Mouse (Mus musculus) midbrain, embryonic 10.5 days (tissue): ENCODE results near the gene Zbtb8a. TPM values are rescaled to one million over a fixed set of nuclear protein-coding genes. Genes with fewer than 3 reads are reported as not detected.

Experiments used
- DNase-seq: peaks from one replicate; pipeline ENCODE4 v3.0.0-alpha.2; 2017; ENCODE audit warnings: low spot score
- H3K27ac ChIP-seq: fragments of 300-500 bp; sonication (generic); replicated peaks from 2 replicates; pipeline ENCODE4 v1.5.1; 2016; ENCODE audit warnings: mild to moderate bottlenecking
- H3K27me3 ChIP-seq: fragments of 300-500 bp; sonication (generic); 2 replicates; pipeline ENCODE4 v1.6.1; 2016; ENCODE audit warnings: low read depth, mild to moderate bottlenecking; ENCODE audit not compliant: poor library complexity, severe bottlenecking
- H3K36me3 ChIP-seq: fragments of 300-500 bp; sonication (generic); 2 replicates; pipeline ENCODE4 v1.6.1; 2016; ENCODE audit warnings: mild to moderate bottlenecking, moderate library complexity
- H3K4me1 ChIP-seq: fragments of 300-500 bp; sonication (generic); 2 replicates; pipeline ENCODE4 v1.6.1; 2016
- H3K4me3 ChIP-seq: fragments of 300-500 bp; sonication (generic); 2 replicates; pipeline ENCODE4 v1.5.1; 2016; ENCODE audit warnings: mild to moderate bottlenecking, moderate library complexity
- H3K9me3 ChIP-seq: fragments of 300-500 bp; sonication (generic); replicated peaks from 2 replicates; pipeline ENCODE4 v1.6.1; 2016; ENCODE audit warnings: mild to moderate bottlenecking
- WGBS: fragments of 180-500 bp; shearing (Covaris S2); methylation state at CpG from one replicate; pipeline ENCODE4 v1.1.7; 2016; 5-methylcytosine and 5-hydroxymethylcytosine counted together
- polyA plus RNA-seq: library from polyadenylated mRNA; unstranded; fragments of >200 nt; fragmentation: Nextera tagmentation; extraction: Ambion mirVana; gene quantifications from 2 replicates; pipeline ENCODE4 v1.2.1, GENCODE M21; 2016

Zbtb8a gene
- polyA plus RNA-seq, 1 experiment from 2014 or later, result 7.5 TPM

DNA sequence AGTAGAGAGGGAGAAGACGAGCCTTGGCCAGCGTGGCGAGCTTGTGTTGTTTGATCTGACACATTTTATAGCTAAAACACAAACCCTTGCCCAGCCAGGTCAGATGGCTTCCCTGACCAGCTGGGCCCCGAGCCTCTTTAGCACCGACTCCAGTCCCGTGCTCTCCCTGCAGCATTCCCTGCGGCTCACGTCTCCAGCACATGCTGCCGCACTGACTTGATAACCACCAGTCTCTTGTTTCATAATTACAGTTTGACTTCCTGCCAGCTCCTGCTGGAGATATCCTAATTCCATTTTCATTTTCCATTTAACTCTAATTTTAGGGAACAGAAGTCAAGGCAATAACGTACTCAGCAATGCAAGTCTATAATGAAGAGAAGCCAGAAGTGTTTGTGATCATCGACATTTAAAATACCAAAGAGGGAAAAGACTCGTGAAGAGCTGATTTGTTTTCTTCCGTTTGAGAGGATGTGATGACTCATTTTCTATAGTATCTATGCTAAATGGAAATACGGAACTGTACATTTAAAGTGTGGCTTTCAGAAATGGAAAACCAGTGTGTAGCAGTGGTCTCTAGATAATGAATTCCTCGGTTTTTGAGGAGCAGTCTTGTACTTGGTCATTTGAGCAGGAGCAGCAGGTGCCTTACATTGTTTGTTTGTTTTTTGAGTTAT lies 31.3 kb downstream of the Zbtb8a start:
- WGBS, result 91% methylated on average over 15 of the region's 15 CpGs

DNA sequence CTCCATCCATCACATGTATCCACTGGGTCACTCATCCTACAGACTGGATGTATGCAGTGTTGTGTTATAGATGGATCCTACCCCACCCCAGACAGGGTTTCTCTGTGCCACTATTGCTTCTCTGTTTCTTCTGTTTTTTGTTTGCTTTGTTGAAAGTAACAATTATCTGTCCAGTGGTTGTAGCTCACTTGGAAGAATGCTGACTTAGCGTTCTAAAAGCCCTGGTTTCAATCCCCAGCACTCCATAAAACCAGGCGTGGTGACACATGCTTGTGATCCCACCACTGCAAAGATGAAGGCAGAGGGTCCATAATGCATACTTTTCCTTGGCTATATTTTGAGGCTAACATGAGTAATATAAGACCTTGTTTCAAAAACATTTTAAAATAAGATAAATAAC lies 35.2 kb downstream of the Zbtb8a start:
- Histone ChIP-seq H3K36me3 (peaks cover 68% of the 10 kb centered on the region), H3K9me3 (no peaks in the 10 kb centered on the region), H3K4me1 (0 out of 2 replicates have a peak, but pooled peaks cover 2% of the 10 kb centered on the region), H3K27ac (no peak overlapping the region), H3K27me3 (no peaks in the 10 kb centered on the region), H3K4me3 (no peak overlapping the region)
- DNase-seq, result no peak
- WGBS, result 91% methylated on average over 2 of the region's 2 CpGs

More for the DNA sequence above, 31.3 kb downstream of the Zbtb8a start:
- H3K9me3 ChIP-seq, result no peaks in the 10 kb centered on the region
- H3K27me3 ChIP-seq, result no peaks in the 10 kb centered on the region
- H3K36me3 ChIP-seq, result peaks cover 62% of the 10 kb centered on the region
- no peak for DNase-seq
- no peaks in the 10 kb centered on the region for H3K4me1 ChIP-seq
- no peak overlapping the region for H3K27ac ChIP-seq
- H3K4me3 ChIP-seq, result no peak overlapping the region

DNA sequence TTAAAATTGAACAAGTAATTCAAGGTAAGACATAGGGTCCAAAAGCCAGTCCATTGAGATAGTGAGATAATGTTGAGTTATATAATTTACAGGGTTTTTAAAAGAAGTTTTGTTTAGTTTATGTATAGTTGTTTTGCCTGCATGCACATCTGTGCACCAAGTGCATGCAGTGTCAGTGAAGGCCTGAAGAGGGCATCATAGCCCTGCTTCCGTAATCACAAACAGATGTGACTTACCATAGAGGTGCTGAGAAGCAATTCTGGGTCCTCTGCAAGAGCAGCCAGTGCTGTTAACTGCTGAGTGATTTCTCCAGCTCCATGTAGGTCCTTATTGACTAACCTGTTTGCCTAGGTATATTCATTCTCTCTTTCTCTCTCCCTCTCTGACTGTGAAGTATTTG lies 36.0 kb downstream of the Zbtb8a start:
- Histone ChIP-seq H3K4me1 (peaks cover 9% of the 10 kb centered on the region), H3K27me3 (no peaks in the 10 kb centered on the region), H3K4me3 (no peak overlapping the region), H3K36me3 (peaks cover 64% of the 10 kb centered on the region), H3K9me3 (no peaks in the 10 kb centered on the region), H3K27ac (no peak overlapping the region)
- 87% methylated on average over 1 of the region's 1 CpGs for WGBS
- DNase-seq, result no peak

DNA sequence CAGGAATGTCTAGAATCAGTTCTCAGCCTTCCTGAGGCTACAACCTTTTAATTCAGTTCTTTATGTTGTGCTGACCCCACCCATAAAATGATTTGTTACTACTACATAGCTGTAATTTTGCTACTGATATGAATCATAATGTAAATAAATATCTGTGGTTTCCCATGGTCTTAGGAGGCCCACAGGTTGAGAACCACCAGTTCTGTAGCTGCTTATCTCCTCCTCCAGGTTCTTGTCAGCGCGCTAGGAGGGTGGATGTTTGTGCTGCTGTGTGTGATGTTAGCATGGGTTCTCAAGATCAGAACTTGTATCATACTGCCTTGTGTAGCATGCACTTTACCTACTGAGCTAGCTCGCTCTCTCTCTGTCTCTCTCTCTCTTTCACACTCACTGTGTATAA lies 38.2 kb downstream of the Zbtb8a start:
- Histone ChIP-seq H3K4me1 (peaks cover 17% of the 10 kb centered on the region), H3K9me3 (no peaks in the 10 kb centered on the region), H3K27ac (no peak overlapping the region), H3K4me3 (no peak overlapping the region), H3K27me3 (no peaks in the 10 kb centered on the region), H3K36me3 (peaks cover 42% of the 10 kb centered on the region)
- DNase-seq, result no peak
- WGBS, result 92% methylated on average over 3 of the region's 3 CpGs

DNA sequence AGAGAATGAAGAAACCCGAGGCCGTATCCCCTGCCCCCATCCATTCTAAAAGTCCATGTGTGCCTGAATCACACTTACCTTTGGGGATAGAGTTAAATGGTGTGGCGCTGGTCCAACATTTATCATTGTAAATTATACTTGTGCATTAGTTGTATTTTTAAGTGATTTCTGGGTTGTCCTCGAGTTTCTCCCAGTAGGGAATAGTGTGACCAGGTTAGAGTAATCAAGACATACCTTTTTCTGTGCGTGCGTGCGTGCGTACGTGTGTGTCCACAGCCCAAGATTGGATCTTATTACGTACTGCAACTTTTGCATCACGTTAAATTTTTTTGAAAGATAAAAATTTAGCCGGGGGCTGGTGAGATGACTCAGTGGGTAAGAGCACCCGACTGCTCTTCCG lies 41.6 kb downstream of the Zbtb8a start:
- WGBS, result 55% methylated on average over 14 of the region's 14 CpGs
- peaks cover 46% of the 10 kb centered on the region for H3K4me1 ChIP-seq
- H3K27me3 ChIP-seq, result no peaks in the 10 kb centered on the region
- no peaks in the 10 kb centered on the region for H3K9me3 ChIP-seq
- H3K27ac ChIP-seq, result peak overlapping the region; percentile 99
- peaks cover 35% of the 10 kb centered on the region for H3K36me3 ChIP-seq
- DNase-seq, result no peak
- peak overlapping the region; percentile 97 for H3K4me3 ChIP-seq

DNA sequence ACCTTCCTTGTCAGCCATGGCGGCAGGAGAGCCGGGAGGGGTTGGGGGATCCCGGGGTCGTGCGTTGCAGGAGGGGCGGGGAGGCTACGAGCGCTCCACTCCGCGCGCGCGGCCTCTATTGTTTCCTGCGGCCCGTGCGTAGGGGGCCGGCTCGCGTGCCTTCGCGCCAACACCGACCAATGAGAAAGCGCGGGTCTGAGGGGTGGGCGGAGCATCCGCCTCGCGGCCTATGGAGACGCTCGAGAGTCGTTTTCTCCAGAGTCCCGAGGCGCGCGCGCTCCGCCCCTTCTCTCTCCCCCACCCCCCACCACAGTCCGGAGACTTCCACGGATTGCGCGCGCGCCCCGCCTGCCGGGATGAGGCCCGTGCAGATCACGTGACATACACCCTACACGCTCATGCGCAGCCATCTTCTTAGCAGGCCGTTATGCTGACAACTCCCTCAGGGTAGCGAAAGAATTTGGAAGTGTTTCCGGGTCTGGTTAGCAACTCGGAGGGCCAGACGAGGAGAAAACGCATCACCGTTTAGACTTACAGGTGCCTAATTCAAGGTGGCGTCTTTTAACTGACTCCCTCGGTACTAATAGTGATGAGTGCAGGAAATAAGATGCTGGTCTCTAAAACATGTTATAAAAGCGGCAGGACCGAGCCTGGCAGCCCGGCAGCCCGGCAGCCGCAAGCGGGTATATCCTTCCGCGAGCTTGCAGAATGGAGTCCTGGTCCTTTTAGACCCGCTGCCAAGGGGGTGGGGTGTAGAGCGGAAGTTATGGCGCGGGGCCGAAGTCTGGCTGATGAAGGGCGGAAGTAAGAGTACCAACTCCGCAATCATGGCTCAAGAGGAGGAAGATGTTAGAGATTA lies 42.5 kb downstream of the Zbtb8a start, which contains the start of the genes Rbbp4 and Zbtb8os:
Rbbp4 (minus strand) TSS at position 155 of the 859 bp plus-strand sequence.
Zbtb8os (plus strand) TSS at position 480 of the 859 bp plus-strand sequence.
- Histone ChIP-seq H3K9me3 (no peaks in the 10 kb centered on the region), H3K4me3 (peak within 1 kb of the TSS; percentile 97), H3K27ac (peak within 1 kb of the TSS; percentile 99), H3K4me1 (peaks cover 51% of the 10 kb centered on the region), H3K36me3 (peaks cover 36% of the 10 kb centered on the region), H3K27me3 (no peaks in the 10 kb centered on the region)
- under 1% methylated on average over 72 of the region's 73 CpGs for WGBS
- peak; percentile 99 for DNase-seq

DNA sequence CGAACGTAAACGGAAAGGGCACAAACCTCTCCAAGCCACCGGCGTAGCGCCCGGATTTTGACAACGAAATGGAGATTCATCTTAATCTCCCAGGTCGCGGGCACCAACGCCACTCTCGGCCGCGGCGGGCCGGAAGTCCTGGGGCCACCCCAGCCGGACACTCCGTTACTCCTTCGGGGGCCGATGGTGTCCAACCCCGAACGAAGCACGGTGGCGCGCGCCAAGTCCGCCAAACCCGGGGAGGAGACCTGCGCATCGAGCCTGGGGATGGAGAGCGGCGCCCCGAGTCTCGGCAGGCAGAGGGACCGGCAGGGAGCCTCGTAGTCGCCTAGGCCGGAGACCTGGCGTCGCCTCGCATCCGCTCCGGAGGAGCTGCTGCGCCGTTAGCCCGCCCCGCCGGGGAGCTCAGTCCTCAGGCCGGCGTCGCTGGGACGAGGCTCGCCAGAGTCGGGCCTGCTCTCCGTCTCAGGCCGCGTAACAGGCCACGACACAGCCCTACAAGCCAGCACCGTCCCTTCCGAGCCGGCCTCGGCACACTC lies 43.2 kb downstream of the Zbtb8a start:
- Histone ChIP-seq H3K36me3 (peaks cover 42% of the 10 kb centered on the region), H3K27me3 (no peaks in the 10 kb centered on the region), H3K4me1 (peaks cover 51% of the 10 kb centered on the region), H3K27ac (peak overlapping the region; percentile 99), H3K4me3 (peak overlapping the region; percentile 97), H3K9me3 (no peaks in the 10 kb centered on the region)
- no peak for DNase-seq
- 0% methylated on average over 62 of the region's 62 CpGs for WGBS

DNA sequence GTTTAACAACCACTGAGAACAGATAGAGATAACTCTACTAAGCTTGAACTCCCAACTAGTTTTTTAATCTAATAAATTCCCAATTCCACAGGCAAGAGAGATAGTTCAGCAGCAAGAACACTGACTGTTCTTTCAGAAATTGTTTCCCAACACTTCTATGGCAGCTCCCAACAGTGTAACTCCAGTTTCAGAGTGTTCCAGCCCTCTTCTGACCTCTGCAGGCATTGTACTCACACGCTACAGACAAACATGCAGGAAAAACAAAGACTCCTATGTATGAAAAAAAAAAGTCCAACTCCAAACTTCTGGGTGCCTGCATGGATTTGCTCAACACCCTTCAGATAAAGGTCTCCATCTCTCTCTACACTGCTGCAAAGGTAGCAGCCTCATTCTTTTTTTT lies 45.1 kb downstream of the Zbtb8a start:
- WGBS, result 76% methylated on average over 1 of the region's 1 CpGs
- Histone ChIP-seq H3K27me3 (no peaks in the 10 kb centered on the region), H3K27ac (no peak overlapping the region), H3K9me3 (no peaks in the 10 kb centered on the region), H3K4me1 (peaks cover 51% of the 10 kb centered on the region), H3K36me3 (peaks cover 61% of the 10 kb centered on the region), H3K4me3 (peak overlapping the region; percentile 97)
- DNase-seq, result no peak

DNA sequence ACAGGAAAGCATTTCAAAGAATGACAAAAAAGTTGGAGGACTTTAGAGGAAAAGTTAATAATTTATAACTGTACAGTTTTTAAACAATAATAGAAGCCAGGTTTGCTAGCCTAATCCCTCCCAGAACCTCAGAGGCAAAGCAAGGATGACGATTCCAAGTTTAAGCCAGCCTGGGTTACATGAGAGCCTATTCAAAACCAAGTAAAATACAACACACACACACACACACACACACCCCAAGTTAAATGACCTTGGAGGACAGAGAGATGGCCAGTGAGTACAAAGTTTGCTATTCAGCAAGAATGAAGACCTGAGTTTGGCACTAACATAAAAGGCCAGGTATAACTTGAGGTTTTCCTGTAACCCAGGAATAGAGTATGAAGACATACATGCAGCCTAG lies 51.7 kb downstream of the Zbtb8a start:
- peaks cover 13% of the 10 kb centered on the region for H3K4me1 ChIP-seq
- H3K9me3 ChIP-seq, result no peaks in the 10 kb centered on the region
- H3K36me3 ChIP-seq, result peaks cover 100% of the 10 kb centered on the region
- no peak overlapping the region for H3K4me3 ChIP-seq
- no peak for DNase-seq
- H3K27ac ChIP-seq, result no peak overlapping the region
- H3K27me3 ChIP-seq, result no peaks in the 10 kb centered on the region
- 93% methylated on average over 1 of the region's 1 CpGs for WGBS

DNA sequence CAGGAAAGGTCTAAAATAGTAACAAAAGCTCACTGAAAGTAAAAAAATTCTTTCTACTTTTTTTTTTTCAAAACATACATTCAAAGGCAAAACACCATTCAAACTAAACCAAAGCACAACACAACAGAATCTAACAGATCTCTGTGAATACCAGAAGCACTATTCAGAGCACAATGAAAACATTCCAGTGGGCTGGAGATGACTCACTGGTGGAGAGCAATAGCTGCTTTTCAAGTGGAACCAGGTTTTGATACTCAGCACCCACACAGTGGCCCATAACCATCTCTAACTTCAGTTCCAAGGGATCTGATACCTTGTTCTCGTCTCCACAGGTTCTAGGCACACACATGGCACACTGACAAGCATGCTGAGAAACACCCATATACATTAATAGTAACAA lies 53.2 kb downstream of the Zbtb8a start:
- DNase-seq, result no peak
- WGBS, result 100% methylated on average over 1 of the region's 1 CpGs
- Histone ChIP-seq H3K27me3 (no peaks in the 10 kb centered on the region), H3K9me3 (no peaks in the 10 kb centered on the region), H3K4me3 (no peak overlapping the region), H3K27ac (no peak overlapping the region), H3K36me3 (peaks cover 100% of the 10 kb centered on the region), H3K4me1 (peaks cover 8% of the 10 kb centered on the region; the same call in 1 of the 2 replicates)

DNA sequence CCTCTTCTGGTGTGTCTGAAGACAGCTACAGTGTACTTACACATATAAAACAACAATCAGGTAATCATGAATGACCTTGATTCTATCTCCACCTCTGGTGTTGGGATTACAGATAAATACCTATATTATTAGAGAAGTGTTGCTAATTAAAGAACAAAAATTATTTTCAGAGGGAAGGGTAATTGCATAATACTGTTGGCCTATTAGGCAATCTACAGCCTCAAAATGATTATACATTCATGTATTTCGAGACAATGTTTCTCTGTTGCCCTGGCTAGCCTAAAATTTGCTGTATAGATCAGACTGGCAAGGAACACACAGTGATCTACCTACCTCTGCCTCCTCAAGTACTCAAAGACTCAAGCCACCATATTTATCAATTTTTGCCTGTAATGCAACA lies 54.4 kb downstream of the Zbtb8a start:
- Histone ChIP-seq H3K27me3 (no peaks in the 10 kb centered on the region), H3K9me3 (no peaks in the 10 kb centered on the region), H3K27ac (no peak overlapping the region), H3K36me3 (peaks cover 100% of the 10 kb centered on the region), H3K4me3 (no peak overlapping the region), H3K4me1 (peaks cover 8% of the 10 kb centered on the region; the same call in 1 of the 2 replicates)
- DNase-seq, result no peak
- 96% methylated on average over 1 of the region's 1 CpGs for WGBS

DNA sequence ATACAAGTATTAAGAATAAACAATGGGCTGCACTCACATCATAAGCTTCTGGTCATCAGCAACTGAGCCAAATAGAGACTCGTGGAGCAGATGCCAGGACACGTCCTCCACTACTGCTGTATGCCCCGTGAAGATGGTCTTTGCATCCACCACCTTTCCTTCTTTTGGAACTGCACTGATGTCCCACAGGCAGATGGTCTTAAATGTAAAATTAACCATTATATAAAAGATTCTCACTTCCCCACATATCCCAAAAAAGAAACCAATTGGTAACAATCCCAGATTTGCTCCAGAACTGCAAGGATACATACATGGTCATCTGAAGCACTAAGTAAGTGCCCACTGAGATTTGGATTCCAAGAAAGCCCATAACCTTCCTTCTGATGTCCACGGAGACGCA lies 55.9 kb downstream of the Zbtb8a start:
- Histone ChIP-seq H3K36me3 (peaks cover 100% of the 10 kb centered on the region), H3K27ac (no peak overlapping the region)
- DNase-seq, result no peak

More for the DNA sequence above, 55.9 kb downstream of the Zbtb8a start:
- WGBS, result 95% methylated on average over 5 of the region's 5 CpGs
- no peaks in the 10 kb centered on the region for H3K9me3 ChIP-seq
- no peaks in the 10 kb centered on the region for H3K27me3 ChIP-seq
- peaks cover 8% of the 10 kb centered on the region; the same call in 1 of the 2 replicates for H3K4me1 ChIP-seq
- no peak overlapping the region for H3K4me3 ChIP-seq
